Mouse (Mus musculus) heart, embryonic 15.5 days (tissue): ENCODE results near the gene Snx8. TPM values are rescaled to one million over a fixed set of nuclear protein-coding genes. Genes with fewer than 3 reads are reported as not detected.
A peak's percentile ranks its signal among the peaks of the same experiment; 100 is the strongest.

ENCODE experiments used
- ATAC-seq: fragments of 200-750 bp; cut with Nextera tagmentation; replicated peaks from 2 replicates; pipeline ENCODE4 v1.8.0; 2017; ENCODE audit warnings: low read depth, moderate TSS enrichment; ENCODE audit not compliant: insufficient number of reproducible peaks, insufficient read depth, low FRiP score
- H3K27ac ChIP-seq: fragments of 300-500 bp; sonication (generic); 2 replicates; pipeline ENCODE4 v1.5.1; 2015; ENCODE audit warnings: mild to moderate bottlenecking, inconsistent platforms
- H3K27me3 ChIP-seq: fragments of 300-500 bp; sonication (generic); 2 replicates; pipeline ENCODE4 v1.6.1; 2015; ENCODE audit warnings: inconsistent platforms
- H3K36me3 ChIP-seq: fragments of 300-500 bp; sonication (generic); 2 replicates; pipeline ENCODE4 v1.6.1; 2015; ENCODE audit warnings: mild to moderate bottlenecking, inconsistent platforms
- H3K4me1 ChIP-seq: fragments of 300-500 bp; sonication (generic); replicated peaks from 2 replicates; pipeline ENCODE4 v1.6.1; 2015; ENCODE audit warnings: inconsistent platforms
- H3K4me2 ChIP-seq: fragments of 300-500 bp; sonication (generic); 2 replicates; pipeline ENCODE4 v1.6.1; 2015; ENCODE audit warnings: inconsistent platforms, mild to moderate bottlenecking, moderate library complexity
- H3K4me3 ChIP-seq: fragments of 300-500 bp; sonication (generic); 2 replicates; pipeline ENCODE4 v1.5.1; 2015; ENCODE audit warnings: mild to moderate bottlenecking, inconsistent platforms
- H3K9ac ChIP-seq: fragments of 300-500 bp; sonication (generic); 2 replicates; pipeline ENCODE4 v1.6.1; 2015; ENCODE audit warnings: mild to moderate bottlenecking, inconsistent platforms
- H3K9me3 ChIP-seq: fragments of 300-500 bp; sonication (generic); replicated peaks from 2 replicates; pipeline ENCODE4 v1.6.1; 2016; ENCODE audit warnings: inconsistent platforms
- WGBS: fragments of 180-500 bp; shearing (Covaris S2); methylation state at CpG from one replicate; pipeline ENCODE4 v1.1.7; 2015; ENCODE audit warnings: mixed read lengths; 5-methylcytosine and 5-hydroxymethylcytosine counted together
- polyA plus RNA-seq: library from polyadenylated mRNA; unstranded; fragments of >200 nt; fragmentation: Nextera tagmentation; extraction: Ambion mirVana; gene quantifications from 2 replicates; pipeline ENCODE4 v1.2.1, GENCODE M21; 2015

Snx8 gene
- polyA plus RNA-seq, 1 experiment from 2014 or later, result 14.8 TPM

DNA sequence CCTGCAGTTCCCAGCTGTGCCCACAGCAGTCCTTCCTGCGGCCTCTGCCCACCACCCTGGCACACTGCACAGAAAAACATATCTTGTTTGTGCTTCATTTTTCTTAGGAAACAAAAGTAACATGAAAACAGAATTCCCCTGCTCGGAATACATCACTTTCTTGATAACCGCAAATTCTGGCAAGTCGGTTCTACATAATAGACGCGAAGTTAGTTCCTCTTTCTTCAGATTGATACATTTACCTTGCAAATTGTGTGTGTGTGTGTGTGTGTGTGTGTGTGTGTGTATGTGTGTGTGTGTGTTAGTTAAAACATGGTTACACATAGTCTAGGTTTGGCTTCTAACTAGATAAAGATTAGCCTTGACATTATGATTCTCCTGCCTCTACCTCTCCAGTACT lies 6.4 kb downstream of the Snx8 start:
- no peaks in the 10 kb centered on the region for H3K36me3 ChIP-seq
- no peak for ATAC-seq
- WGBS, result 84% methylated on average over 6 of the region's 6 CpGs
- H3K4me3 ChIP-seq, result no peak overlapping the region
- H3K9ac ChIP-seq, result no peak overlapping the region
- peaks cover 27% of the 10 kb centered on the region for H3K4me1 ChIP-seq
- H3K4me2 ChIP-seq, result no peak overlapping the region
- no peak overlapping the region for H3K27ac ChIP-seq
- no peaks in the 10 kb centered on the region for H3K9me3 ChIP-seq
- H3K27me3 ChIP-seq, result no peaks in the 10 kb centered on the region

DNA sequence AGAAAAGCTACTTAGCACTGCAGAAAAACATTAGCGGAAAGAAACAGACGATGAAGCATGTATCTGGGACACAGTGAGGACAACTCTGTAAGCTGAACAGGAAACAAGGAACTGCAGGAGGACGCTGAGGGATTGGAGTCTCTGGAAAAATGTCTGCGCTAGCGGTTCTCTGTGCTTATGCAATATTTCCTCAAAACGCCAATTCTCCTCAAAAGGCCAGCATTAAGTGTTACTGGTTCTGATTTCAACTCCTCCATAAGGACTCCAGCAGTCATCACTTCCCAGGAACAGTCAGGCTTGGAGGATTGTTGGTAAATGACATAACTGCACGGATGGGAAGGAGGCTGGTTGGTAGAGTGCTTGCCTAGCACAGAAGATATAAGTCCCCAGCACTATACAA lies 7.9 kb downstream of the Snx8 start:
- ATAC-seq, result no peak
- H3K4me3 ChIP-seq, result no peak overlapping the region
- no peak overlapping the region for H3K27ac ChIP-seq
- no peaks in the 10 kb centered on the region for H3K27me3 ChIP-seq
- H3K9ac ChIP-seq, result no peak overlapping the region
- H3K36me3 ChIP-seq, result no peaks in the 10 kb centered on the region
- no peaks in the 10 kb centered on the region for H3K9me3 ChIP-seq
- H3K4me2 ChIP-seq, result no peak overlapping the region
- peaks cover 26% of the 10 kb centered on the region for H3K4me1 ChIP-seq
- WGBS, result 68% methylated on average over 7 of the region's 7 CpGs

DNA sequence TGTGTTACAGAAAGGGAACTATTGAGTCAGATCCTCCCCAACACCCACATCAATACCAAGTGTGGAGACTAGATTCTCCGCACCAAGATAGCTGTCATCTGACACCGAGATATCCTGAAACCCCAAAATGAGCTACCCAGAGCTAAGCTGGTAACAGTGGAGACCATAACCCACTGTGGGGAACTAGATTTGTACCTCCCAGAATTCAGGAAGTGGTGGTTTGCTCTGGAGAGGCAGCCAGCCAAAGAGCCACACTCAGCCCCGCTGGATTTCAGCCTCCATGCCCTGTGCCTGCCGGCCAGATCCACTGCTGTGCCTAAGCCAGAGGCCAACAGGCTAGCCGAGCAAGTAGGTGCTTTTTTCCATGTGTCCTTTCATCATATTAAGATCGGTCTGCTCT lies 9.8 kb downstream of the Snx8 start:
- Histone ChIP-seq H3K27ac (no peak overlapping the region), H3K9ac (no peak overlapping the region), H3K27me3 (no peaks in the 10 kb centered on the region), H3K36me3 (no peaks in the 10 kb centered on the region), H3K4me2 (no peak overlapping the region), H3K4me1 (peaks cover 26% of the 10 kb centered on the region), H3K4me3 (no peak overlapping the region), H3K9me3 (no peaks in the 10 kb centered on the region)
- whole genome bisulfite sequencing, result 55% methylated on average over 6 of the region's 6 CpGs
- no peak for ATAC-seq

DNA sequence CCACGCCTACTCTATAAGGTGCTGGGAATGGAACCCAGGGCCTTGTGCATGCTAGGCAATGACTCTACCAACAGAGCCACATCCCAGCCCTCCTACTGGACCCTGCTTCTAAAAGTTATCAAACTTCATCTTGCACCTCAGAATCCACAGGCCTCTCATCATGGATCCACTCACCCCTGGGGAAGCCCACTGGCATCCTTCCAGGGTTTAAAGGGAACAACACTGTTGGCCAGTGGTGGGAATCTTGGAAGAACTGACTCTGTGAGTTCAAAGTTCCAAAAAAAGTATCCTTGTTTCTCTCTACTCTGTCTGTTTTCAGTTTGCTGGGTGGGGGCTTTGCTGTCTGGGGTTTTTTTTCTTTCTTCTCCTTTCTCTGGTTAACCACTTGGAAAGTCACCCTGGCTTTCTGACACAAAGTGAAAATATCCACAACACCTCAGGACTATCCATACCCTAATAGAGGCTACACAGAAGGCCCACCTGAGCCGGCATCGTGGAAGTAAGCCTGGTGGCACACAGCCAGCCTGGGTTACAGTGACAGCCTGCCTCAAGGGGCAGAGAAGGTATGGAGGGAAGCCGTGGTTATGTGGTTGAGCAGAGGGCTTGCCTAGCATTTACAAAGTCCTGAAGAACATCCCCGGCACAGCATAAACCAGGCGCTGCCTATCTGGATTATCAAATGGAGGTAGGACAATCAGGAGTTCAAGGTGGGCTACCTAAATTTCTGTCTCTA lies 10.8 kb downstream of the Snx8 start:
- Histone ChIP-seq H3K27me3 (no peaks in the 10 kb centered on the region), H3K4me2 (no peak overlapping the region), H3K4me3 (no peak overlapping the region), H3K9me3 (no peaks in the 10 kb centered on the region), H3K27ac (no peak overlapping the region), H3K36me3 (no peaks in the 10 kb centered on the region), H3K4me1 (peaks cover 17% of the 10 kb centered on the region), H3K9ac (no peak overlapping the region)
- ATAC-seq, result no peak
- 74% methylated on average over 6 of the region's 6 CpGs for WGBS

DNA sequence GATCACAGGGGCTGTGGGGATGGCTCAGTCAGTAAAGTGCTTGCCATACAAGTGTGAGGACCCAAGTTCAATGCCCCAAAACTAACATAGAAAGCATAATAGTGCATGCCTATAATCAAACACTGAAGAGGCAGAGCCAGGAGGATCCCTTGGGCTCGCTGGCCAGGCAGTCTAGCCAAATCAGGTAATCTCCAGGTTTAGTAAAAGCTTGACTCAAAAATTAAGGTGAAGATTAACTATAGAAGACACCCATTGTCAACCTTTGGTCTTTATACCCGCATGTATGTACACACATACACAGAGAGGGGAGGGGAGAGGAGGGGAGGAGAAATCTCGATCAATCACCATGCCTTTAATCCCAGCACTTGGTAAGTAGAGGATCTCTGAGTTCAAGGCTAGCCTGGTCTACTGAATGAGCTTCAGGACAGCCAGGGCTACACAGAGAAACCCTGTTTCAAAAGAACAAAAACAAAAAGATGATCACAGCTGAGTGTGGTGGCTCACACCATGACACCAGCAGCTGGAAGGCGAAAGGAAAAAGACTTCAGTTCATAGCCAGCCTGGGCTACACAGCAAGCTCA lies 13.7 kb downstream of the Snx8 start:
- no peak overlapping the region for H3K27ac ChIP-seq
- no peak for ATAC-seq
- no peak overlapping the region for H3K9ac ChIP-seq
- WGBS, result 91% methylated on average over 4 of the region's 4 CpGs
- H3K9me3 ChIP-seq, result no peaks in the 10 kb centered on the region
- H3K4me2 ChIP-seq, result no peak overlapping the region
- H3K4me3 ChIP-seq, result no peak overlapping the region
- no peaks in the 10 kb centered on the region for H3K27me3 ChIP-seq
- peaks cover 22% of the 10 kb centered on the region for H3K4me1 ChIP-seq
- H3K36me3 ChIP-seq, result no peaks in the 10 kb centered on the region

DNA sequence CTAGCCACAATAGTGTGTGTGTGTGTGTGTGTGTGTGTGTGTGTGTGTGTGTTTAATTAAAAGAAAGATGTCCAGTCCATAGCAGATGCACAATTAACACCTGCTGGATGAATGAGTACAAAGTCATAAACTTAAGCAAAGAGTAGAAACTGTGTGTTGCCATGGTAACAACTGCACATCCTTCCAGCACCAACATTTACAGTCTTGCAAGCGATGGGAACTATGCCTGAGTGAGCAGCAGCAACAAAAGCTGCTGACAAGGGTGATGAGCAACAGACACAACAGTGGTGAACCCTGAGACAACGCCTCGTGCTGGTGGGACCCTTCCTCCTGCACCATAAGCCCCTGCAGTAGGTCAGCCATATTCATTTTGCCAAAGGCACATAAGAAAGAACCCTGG lies 14.8 kb downstream of the Snx8 start:
- Histone ChIP-seq H3K27me3 (no peaks in the 10 kb centered on the region), H3K4me1 (peaks cover 18% of the 10 kb centered on the region), H3K9me3 (no peaks in the 10 kb centered on the region), H3K4me2 (no peak overlapping the region), H3K36me3 (no peaks in the 10 kb centered on the region), H3K27ac (no peak overlapping the region), H3K9ac (no peak overlapping the region), H3K4me3 (no peak overlapping the region)
- 39% methylated on average over 3 of the region's 3 CpGs for WGBS
- no peak for ATAC-seq

DNA sequence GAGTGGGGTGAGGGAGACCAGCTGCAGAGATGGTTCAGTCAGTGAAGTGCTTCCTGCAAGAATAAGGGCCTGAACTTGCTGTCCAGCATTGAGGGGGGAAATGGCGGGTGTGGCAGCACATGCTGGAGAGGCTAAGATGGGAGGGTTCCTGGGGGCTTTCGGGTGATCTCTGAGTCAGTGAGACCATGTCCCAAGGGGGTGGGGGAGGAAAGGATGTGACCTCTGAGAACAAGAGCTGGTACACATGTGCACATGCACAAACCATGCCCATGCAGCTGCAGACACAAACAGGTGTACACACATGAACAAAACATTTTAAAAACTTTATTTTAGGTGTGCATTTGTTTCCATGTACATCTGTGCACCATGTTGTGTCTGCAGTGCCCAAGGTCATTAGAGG lies 15.4 kb downstream of the Snx8 start:
- no peaks in the 10 kb centered on the region for H3K27me3 ChIP-seq
- peaks cover 15% of the 10 kb centered on the region for H3K4me1 ChIP-seq
- ATAC-seq, result no peak
- H3K36me3 ChIP-seq, result no peaks in the 10 kb centered on the region
- no peak overlapping the region for H3K4me3 ChIP-seq
- no peak overlapping the region for H3K4me2 ChIP-seq
- no peak overlapping the region for H3K27ac ChIP-seq
- no peak overlapping the region for H3K9ac ChIP-seq
- 69% methylated on average over 2 of the region's 2 CpGs for WGBS
- H3K9me3 ChIP-seq, result no peaks in the 10 kb centered on the region

DNA sequence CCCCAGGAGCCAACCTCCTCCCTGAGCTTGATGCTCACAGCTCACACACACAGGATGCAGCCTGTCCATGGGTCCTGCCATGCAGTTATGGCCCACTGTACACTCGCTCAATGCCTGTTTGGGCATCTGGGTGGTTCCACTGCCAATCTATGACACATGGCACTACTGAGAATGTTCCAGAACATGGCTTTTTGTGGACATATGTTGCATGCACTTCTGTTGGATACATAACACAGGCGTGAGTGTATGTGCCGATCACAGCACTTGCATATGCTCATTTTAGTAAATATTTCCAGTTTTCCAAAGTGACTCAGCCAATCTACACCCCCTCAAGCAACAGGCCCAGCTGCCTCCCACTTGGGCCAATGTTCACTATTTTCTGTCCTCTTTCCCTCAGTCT lies 17.4 kb downstream of the Snx8 start:
- Histone ChIP-seq H3K9ac (no peak overlapping the region), H3K4me3 (no peak overlapping the region), H3K4me1 (peaks cover 6% of the 10 kb centered on the region), H3K27me3 (no peaks in the 10 kb centered on the region), H3K36me3 (no peaks in the 10 kb centered on the region), H3K9me3 (no peaks in the 10 kb centered on the region), H3K27ac (no peak overlapping the region), H3K4me2 (no peak overlapping the region)
- 83% methylated on average over 3 of the region's 3 CpGs for WGBS
- ATAC-seq, result no peak

DNA sequence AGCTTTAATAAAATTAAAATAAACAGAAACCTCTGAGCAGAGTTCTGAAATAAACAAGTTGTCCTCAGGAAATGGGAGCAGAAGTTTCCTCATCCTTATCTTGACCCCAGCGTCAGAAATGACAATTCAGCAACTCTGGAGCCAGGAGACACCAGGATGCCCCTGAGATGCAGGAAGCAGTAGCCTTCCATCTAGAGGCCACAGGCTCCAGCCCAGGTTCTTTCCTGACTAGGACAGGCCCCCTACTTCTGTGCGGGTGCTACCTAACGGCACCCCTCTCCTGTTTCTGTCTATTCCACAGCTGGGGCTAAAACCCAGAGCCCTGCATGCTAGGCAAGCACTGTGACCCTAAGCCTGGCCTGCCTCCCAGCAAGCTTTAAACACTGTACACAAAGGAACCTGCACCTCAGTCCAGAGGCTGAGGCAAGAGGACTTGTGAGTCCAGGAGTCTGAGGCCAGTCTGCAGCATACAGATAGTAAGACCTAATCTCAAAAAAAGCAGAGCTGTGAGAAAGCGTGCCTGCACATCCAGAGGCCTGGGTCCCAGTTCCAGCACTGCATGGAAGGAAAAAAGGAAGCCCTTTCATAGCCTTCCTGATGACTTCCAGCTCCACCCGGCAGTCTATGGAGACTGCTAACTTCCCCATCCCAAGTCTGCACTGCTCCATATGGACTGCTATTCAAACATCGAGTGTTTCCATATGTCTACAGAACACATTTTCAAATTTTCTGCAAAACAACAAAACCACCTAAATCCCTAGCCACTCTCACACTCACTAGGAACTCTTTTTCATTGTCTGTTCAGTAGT lies 18.4 kb downstream of the Snx8 start:
- no peak overlapping the region for H3K9ac ChIP-seq
- no peak overlapping the region for H3K4me3 ChIP-seq
- WGBS, result 47% methylated on average over 6 of the region's 6 CpGs
- no peaks in the 10 kb centered on the region for H3K27me3 ChIP-seq
- no peaks in the 10 kb centered on the region for H3K36me3 ChIP-seq
- no peak overlapping the region for H3K4me2 ChIP-seq
- H3K4me1 ChIP-seq, result peaks cover 6% of the 10 kb centered on the region
- H3K27ac ChIP-seq, result peak overlapping the region; percentile 60; the same call in 1 of the 2 replicates
- no peak for ATAC-seq
- H3K9me3 ChIP-seq, result no peaks in the 10 kb centered on the region

DNA sequence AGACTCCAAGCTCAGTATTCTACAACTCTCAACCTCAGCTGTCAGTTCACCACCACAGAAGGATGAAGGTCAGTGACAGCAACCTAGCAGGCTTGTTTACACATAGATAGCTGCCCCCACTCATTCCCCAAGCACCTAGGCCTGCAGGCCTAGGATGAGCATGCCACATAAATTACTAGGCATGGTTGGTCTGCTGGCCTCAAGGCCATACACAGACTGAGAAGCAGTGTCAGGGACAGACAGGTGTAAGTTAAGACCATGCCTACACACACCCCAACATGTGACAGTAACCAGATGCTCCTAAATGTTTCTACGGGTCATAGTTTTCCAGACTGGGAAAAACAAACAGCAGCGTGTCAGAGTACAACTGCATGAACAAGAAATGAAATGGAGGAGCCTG lies 19.6 kb downstream of the Snx8 start:
- H3K4me2 ChIP-seq, result no peak overlapping the region
- no peaks in the 10 kb centered on the region for H3K36me3 ChIP-seq
- H3K9me3 ChIP-seq, result no peaks in the 10 kb centered on the region
- no peaks in the 10 kb centered on the region for H3K27me3 ChIP-seq
- no peak overlapping the region for H3K4me3 ChIP-seq
- no peak overlapping the region for H3K9ac ChIP-seq
- no peak overlapping the region for H3K27ac ChIP-seq
- H3K4me1 ChIP-seq, result peaks cover 6% of the 10 kb centered on the region
- WGBS, result 71% methylated on average over 2 of the region's 2 CpGs
- no peak for ATAC-seq

DNA sequence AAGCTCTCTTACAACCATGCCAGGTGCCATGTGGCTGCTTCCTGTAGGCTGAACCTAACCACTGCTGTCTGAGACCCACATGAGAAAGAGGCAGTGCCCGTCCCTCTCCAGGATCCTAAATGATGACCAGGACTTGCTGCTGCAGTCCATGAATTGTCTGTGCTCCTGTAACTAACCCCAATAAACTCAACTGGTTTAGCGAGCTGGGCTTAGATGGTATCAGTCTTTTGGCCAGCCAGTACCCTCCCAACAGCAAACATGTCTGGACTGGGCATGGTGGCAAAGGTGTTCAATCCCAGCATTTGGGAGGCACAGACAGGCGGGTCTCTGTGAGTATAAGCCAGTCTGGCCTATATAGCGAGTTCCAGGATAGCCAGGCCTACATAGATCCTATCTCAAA lies 20.1 kb downstream of the Snx8 start:
- Histone ChIP-seq H3K9me3 (no peaks in the 10 kb centered on the region), H3K4me3 (no peak overlapping the region), H3K36me3 (no peaks in the 10 kb centered on the region), H3K27ac (no peak overlapping the region), H3K9ac (no peak overlapping the region), H3K4me1 (peaks cover 6% of the 10 kb centered on the region), H3K27me3 (no peaks in the 10 kb centered on the region), H3K4me2 (no peak overlapping the region)
- no peak for ATAC-seq
- 92% methylated on average over 4 of the region's 4 CpGs for WGBS
